Mouse (Mus musculus) activated CD4-positive, CD25-positive, alpha-beta regulatory T cell, adult 9 weeks (primary cell): Measurements from ENCODE around the gene Rbm3. TPM values are rescaled to one million over a fixed set of nuclear protein-coding genes. Genes with fewer than 3 reads are reported as not detected.

ENCODE experiments used
- polyA plus RNA-seq: library from polyadenylated mRNA; unstranded; fragments of 100-300 nt; shearing (Covaris generic); gene quantifications from one replicate; pipeline ENCODE4 v1.2.1, GENCODE M21; 2017

Rbm3 gene
- 443 TPM for polyA plus RNA-seq

DNA sequence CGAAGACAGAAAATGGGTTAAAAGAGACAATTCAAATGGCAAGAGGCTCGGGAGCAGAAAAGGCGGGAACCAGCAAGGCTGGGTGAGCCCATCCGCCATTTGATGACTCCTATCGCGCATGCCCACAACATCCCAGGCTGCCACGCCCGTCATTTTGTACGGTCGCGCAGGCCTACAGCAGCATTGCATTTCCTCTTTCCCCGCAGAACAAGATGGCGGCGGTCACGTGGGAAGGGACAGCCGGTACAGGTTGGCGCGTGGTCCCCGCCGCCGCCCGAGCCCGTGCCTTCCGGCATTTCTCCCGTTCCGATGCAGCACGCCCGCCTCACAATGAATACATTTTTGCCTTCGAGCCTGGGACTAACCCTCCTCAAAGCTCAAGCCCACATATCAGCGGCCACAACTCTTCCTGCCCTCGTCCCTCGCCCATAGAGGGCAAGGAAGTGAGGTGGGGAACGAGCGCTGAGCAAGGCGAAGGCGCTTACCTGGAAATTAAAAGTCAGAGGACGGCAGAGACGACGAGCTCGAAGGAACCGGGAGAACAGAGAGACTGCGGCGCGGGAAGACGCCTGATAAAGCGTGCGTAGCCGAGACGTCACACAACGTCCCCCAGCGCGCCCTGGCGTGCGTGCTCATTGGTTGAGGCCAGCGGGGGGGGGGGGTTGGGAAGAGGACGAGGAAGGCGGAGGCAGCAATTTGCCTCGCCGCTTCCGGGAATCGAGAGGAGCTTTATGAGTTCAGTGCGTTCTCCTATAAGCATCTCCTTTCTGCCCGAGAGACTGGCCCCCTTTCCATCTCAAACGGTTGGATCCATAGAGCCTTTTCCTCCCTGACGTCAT lies at the start of gene Rbm3:
Rbm3 (minus strand) TSS at position 728 of the 839 bp plus-strand sequence.

DNA sequence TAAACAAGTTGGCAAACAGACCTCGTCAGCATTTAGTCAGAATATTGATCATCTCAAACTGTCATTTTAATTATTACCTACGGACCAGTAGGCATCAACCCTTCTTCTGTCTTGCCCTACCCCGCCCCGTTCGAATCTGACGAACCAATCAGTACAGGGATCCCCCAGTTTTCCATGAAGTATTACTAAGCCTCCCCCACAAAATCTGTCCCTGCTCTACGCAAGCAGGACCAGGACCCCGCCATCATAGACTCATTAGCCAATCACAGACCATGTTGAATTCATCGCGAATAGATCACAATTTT lies 47.7 kb upstream of the Rbm3 start, which contains the start of gene Ebp:
Ebp (minus strand) TSS at position 94 of the 305 bp plus-strand sequence.

DNA sequence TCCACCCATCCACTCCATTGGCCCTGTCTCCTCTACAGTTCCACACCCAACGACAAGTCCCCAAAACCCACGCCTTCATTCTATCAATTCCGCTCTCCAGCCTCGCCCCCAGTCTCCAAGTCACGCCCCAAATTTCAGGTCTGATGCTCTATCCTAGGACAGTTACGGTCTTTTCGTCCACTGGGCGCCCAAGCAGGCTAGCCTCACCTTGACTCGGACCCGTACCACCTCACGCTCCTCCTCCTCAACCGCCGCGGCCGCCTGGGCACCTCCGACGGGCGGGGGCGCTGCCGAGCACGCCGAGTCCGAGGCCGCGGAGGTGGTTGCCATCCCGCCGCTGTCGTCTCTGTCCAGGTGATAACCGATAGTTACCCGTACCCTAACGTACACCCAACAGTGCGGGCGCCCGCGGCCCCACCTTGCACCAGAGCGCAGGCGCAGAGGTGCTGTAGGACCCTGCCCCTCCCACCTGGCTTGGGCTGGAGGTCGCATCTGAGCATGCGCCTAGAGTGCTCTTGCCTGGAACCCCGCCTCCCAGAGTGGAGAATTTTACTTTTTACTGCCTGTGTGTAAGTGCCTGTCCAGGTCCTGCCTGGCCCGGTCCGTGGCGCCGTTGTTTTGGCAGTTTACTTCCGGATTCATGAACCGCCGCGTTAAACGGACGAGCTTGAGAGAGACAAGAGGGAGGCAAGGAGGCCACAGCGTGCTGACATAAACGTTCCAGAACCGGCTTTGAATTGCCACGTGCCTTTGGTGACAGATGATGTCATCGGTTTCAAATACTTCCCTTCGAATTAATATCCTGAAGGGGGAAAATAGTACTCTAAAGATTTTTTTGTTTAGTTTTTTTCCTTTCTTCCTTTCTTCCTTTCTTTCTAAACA lies 30.1 kb upstream of the Rbm3 start, which contains the start of gene Tbc1d25:
Tbc1d25 (minus strand) TSS at position 678 of the 882 bp plus-strand sequence.

DNA sequence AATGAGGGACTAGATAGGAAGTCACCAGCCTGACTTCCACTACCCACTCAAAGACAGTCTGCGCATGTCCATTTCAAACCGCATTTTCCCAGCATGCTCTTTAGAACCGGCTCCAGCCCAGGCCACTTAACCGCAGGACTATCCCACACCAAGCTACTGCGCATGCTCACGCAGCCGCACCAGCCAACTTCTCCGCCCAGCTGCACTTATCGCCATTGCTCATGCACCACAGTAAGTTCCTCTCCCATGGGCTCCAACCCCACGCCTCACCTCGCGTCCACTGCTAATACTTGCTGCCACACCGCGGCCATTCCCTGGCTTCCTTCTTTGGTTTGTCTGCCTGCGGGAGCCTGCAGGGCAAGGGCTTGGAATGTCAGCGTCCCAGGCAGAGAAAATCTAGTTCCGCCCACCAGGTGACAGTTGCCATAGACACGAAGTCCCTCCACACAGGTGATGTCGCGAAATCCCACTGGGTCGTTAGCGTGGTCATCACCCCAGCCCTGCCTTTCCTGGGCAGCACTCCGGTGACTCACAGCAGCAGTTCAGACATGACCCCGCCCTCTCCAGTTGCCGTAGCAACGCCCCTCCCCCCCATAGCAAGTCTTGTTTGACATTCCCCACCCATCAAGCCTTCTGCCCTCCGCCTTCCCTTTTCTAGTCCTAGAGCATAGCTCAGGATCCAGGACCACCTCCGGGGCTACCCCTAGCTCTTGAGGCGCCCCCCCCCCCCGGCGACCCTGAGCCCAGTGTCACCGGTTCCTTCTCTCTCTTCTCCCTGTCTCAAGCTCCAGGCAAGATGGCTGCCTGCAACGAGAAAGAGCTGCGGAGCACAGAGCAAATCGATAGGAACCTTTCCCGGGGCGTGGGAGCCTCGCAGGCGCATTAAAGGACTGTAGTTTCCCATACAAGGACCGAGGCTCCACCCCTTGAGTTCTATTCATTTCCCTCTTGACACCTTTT lies 13.4 kb downstream of the Rbm3 start, which contains the start of gene Wdr13:
Wdr13 (minus strand) TSS at position 876 of the 960 bp plus-strand sequence.

GRCm38 (mm10) chrX:8090346-8090953 lies 55.2 kb downstream of the Rbm3 start, which contains the start of gene Was:
Was (minus strand) TSS chrX:8090498.

Other genes with a start within 250 kb of the Rbm3 start
- gene Pqbp1, start 246.6 kb downstream of the Rbm3 start, polyA plus RNA-seq: 155 TPM
- gene Timm17b, start 246.5 kb downstream of the Rbm3 start, polyA plus RNA-seq: 154 TPM
- gene Gm10491, start 238.0 kb downstream of the Rbm3 start, polyA plus RNA-seq: not detected
- not detected for gene Gm10490, start 236.3 kb downstream of the Rbm3 start, polyA plus RNA-seq
- gene Pcsk1n, start 226.1 kb downstream of the Rbm3 start, polyA plus RNA-seq: not detected
- not detected for gene Eras, start 217.3 kb downstream of the Rbm3 start, polyA plus RNA-seq
- 21.6 TPM for gene Hdac6, start 198.0 kb downstream of the Rbm3 start, polyA plus RNA-seq
- gene Gata1, start 167.8 kb downstream of the Rbm3 start, polyA plus RNA-seq: 41.6 TPM
- not detected for gene Glod5, start 127.4 kb downstream of the Rbm3 start, polyA plus RNA-seq
- 27.3 TPM for gene Suv39h1, start 71.1 kb downstream of the Rbm3 start, polyA plus RNA-seq
- gene Was, start 55.4 kb downstream of the Rbm3 start, polyA plus RNA-seq: 92.8 TPM
- gene Wdr13, start 13.0 kb downstream of the Rbm3 start, polyA plus RNA-seq: 33.2 TPM
- gene Tbc1d25, start 30.3 kb upstream of the Rbm3 start, polyA plus RNA-seq: 15.6 TPM
- gene Ebp, start 47.6 kb upstream of the Rbm3 start, polyA plus RNA-seq: 187 TPM
- not detected for gene Porcn, start 60.6 kb upstream of the Rbm3 start, polyA plus RNA-seq
- gene Ftsj1, start 106.5 kb upstream of the Rbm3 start, polyA plus RNA-seq: 24.7 TPM
- 0.64 TPM for gene Slc38a5, start 125.3 kb upstream of the Rbm3 start, polyA plus RNA-seq
- not detected for gene Ssxb10, start 181.5 kb upstream of the Rbm3 start, polyA plus RNA-seq
- gene Ssxb9, start 221.1 kb upstream of the Rbm3 start, polyA plus RNA-seq: not detected